In the genomic region with DNA sequence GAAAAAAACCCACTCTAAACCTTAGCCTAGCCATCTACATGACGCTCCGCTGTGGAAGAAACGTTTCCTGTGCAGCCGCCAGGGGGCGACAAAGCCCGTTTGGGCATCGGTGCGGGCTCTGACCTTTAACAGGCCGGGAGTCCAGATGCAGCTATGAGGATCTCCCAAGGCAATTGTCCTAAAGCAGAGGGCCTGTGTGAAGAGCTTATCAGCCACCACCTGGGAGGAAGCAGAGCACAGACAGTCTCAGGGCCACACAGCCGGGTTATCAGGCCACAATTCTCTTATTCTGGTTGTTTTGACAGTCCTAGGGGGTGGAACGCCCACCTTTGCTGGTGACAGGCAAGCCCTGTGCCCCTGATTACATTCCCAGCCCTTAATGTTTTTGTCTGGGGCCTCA, we compare ENCODE assay signal across 8 mouse cellular contexts. TPM values are rescaled to one million over a fixed set of nuclear protein-coding genes. Genes with fewer than 3 reads are reported as not detected.
A peak's percentile ranks its signal among the peaks of the same experiment; 100 is the strongest.
DNase-seq lines count a peak whose midpoint lies in the region; ATAC-seq lines count a peak whose summit lies in the region.

No protein-coding gene starts in this region.

- ATAC-seq in embryonic facial prominence, embryonic 11.5 days (replicated peaks; ENCODE audit: insufficient number of reproducible peaks, low FRiP score, low TSS enrichment, low read depth): no peak; the same call in 1 of the 2 replicates
- peak; percentile 66 for ATAC-seq in kidney, embryonic 15.5 days (replicated peaks; ENCODE audit: low FRiP score)

- no peak overlapping the region for H3K4me3 ChIP-seq in embryonic facial prominence, embryonic 11.5 days (ENCODE audit: low read depth, low read length)
- H3K4me3 ChIP-seq in kidney, embryonic 15.5 days (replicated peaks): no peak overlapping the region

- H3K36me3 ChIP-seq in embryonic facial prominence, embryonic 11.5 days (replicated peaks; ENCODE audit: control insufficient read depth, insufficient read depth, low read depth, low read length): no peaks in the 10 kb centered on the region
- H3K36me3 ChIP-seq in kidney, embryonic 15.5 days: no peaks in the 10 kb centered on the region

- H3K27ac ChIP-seq in embryonic facial prominence, embryonic 11.5 days (replicated peaks; ENCODE audit: low read depth, low read length): no peak overlapping the region
- no peak overlapping the region for H3K27ac ChIP-seq in kidney, embryonic 15.5 days

- 6% methylated on average over 11 of the region's 11 CpGs for WGBS in embryonic facial prominence, embryonic 11.5 days
- 8% methylated on average over 11 of the region's 11 CpGs for WGBS in kidney, embryonic 15.5 days

- DNase-seq in 3134 (ENCODE audit: extremely low read depth, insufficient read length, low spot score) (peak; percentile 70), liver (peak; percentile 93)
- peak; percentile 94 for DNase-seq in adrenal gland, postnatal 14 days
- DNase-seq in embryonic facial prominence, embryonic 11.5 days (ENCODE audit: low spot score): peak; percentile 91
- DNase-seq in heart, adult 9 months (ENCODE audit: low spot score in 2 of 2): peak; percentile 70 to 82
- DNase-seq in monocyte, adult 2 months (ENCODE audit: low read depth in 1 of 2, low spot score in 2 of 2): peak; percentile 72 to 81
- DNase-seq in spleen, postnatal 36 days (ENCODE audit: low spot score in 2 of 2): peak; percentile 85 to 89

- H3K9ac ChIP-seq in embryonic facial prominence, embryonic 11.5 days (replicated peaks; ENCODE audit: low read length): no peak overlapping the region
- no peak overlapping the region for H3K9ac ChIP-seq in kidney, embryonic 15.5 days

- H3K27me3 ChIP-seq in embryonic facial prominence, embryonic 11.5 days (ENCODE audit: control insufficient read depth, insufficient read depth, low read length): peaks cover 13% of the 10 kb centered on the region
- peaks cover 17% of the 10 kb centered on the region for H3K27me3 ChIP-seq in kidney, embryonic 15.5 days

- H3K4me2 ChIP-seq in embryonic facial prominence, embryonic 11.5 days (ENCODE audit: low read depth, low read length): no peak overlapping the region
- H3K4me2 ChIP-seq in kidney, embryonic 15.5 days: no peak overlapping the region

- H3K9me3 ChIP-seq in embryonic facial prominence, embryonic 11.5 days (replicated peaks; ENCODE audit: control insufficient read depth, low read length): no peaks in the 10 kb centered on the region
- no peaks in the 10 kb centered on the region for H3K9me3 ChIP-seq in kidney, embryonic 15.5 days (replicated peaks)

- no peaks in the 10 kb centered on the region for H3K4me1 ChIP-seq in embryonic facial prominence, embryonic 11.5 days (ENCODE audit: control insufficient read depth, insufficient read depth, low read length)
- H3K4me1 ChIP-seq in kidney, embryonic 15.5 days: peaks cover 17% of the 10 kb centered on the region

RNA-seq across cellular contexts. Expression of gene Ap1m2, which starts 1.3 kb away (rescaled TPM):
- total RNA-seq in adrenal gland, postnatal 14 days (2021): not detected in 2 replicates
- polyA plus RNA-seq in embryonic facial prominence, embryonic 11.5 days (2014; fragmentation: Nextera tagmentation; extraction: Ambion mirVana): 15.9 and 16.3 TPM in 2 replicates
- polyA plus RNA-seq in kidney, embryonic 15.5 days (2015; fragmentation: Nextera tagmentation; extraction: Ambion mirVana): 35.9 and 37.1 TPM in 2 replicates

RNA-seq across cellular contexts. Expression of gene Slc44a2, which starts 7.1 kb away (rescaled TPM):
- total RNA-seq in adrenal gland, postnatal 14 days (2021): 40.4 and 56.5 TPM in 2 replicates
- polyA plus RNA-seq in embryonic facial prominence, embryonic 11.5 days (2014; fragmentation: Nextera tagmentation; extraction: Ambion mirVana): 86.0 and 89.8 TPM in 2 replicates
- polyA plus RNA-seq in kidney, embryonic 15.5 days (2015; fragmentation: Nextera tagmentation; extraction: Ambion mirVana): 85.4 and 97.1 TPM in 2 replicates

RNA-seq across cellular contexts. Expression of gene Cdkn2d, which starts 22.2 kb away (rescaled TPM):
- total RNA-seq in adrenal gland, postnatal 14 days (2021): 17.9 and 22.5 TPM in 2 replicates
- 51.3 and 55.0 TPM in 2 replicates for polyA plus RNA-seq in embryonic facial prominence, embryonic 11.5 days (2014; fragmentation: Nextera tagmentation; extraction: Ambion mirVana)
- 51.2 and 51.5 TPM in 2 replicates for polyA plus RNA-seq in kidney, embryonic 15.5 days (2015; fragmentation: Nextera tagmentation; extraction: Ambion mirVana)

RNA-seq across cellular contexts. Expression of gene Kri1, which starts 25.6 kb away (rescaled TPM):
- total RNA-seq in adrenal gland, postnatal 14 days (2021): 27.2 and 36.8 TPM in 2 replicates
- 11.4 and 13.3 TPM in 2 replicates for polyA plus RNA-seq in embryonic facial prominence, embryonic 11.5 days (2014; fragmentation: Nextera tagmentation; extraction: Ambion mirVana)
- polyA plus RNA-seq in kidney, embryonic 15.5 days (2015; fragmentation: Nextera tagmentation; extraction: Ambion mirVana): 13.8 and 19.8 TPM in 2 replicates

RNA-seq across cellular contexts. Expression of gene Atg4d, which starts 48.3 kb away (rescaled TPM):
- total RNA-seq in adrenal gland, postnatal 14 days (2021): 45.9 and 46.9 TPM in 2 replicates
- polyA plus RNA-seq in embryonic facial prominence, embryonic 11.5 days (2014; fragmentation: Nextera tagmentation; extraction: Ambion mirVana): 28.5 and 31.1 TPM in 2 replicates
- polyA plus RNA-seq in kidney, embryonic 15.5 days (2015; fragmentation: Nextera tagmentation; extraction: Ambion mirVana): 42.7 and 49.5 TPM in 2 replicates
